Mouse (Mus musculus) gastrocnemius, postnatal 36 days (tissue): Measurements from ENCODE around the gene Fbxw7. TPM values are rescaled to one million over a fixed set of nuclear protein-coding genes. Genes with fewer than 3 reads are reported as not detected.
"Not testable (repeated sequence)": the region's sequence is repeated elsewhere in the genome, so short reads cannot be mapped to it uniquely, and the experiment has no call there.

ENCODE experiments used
- DNase-seq, 2 experiments: peaks; one replicate each; pipeline ENCODE4 v3.0.0; 2022
- intact Hi-C: fragments of 180-260 bp; cut with DNase I; formaldehyde crosslinking; loops from one replicate; pipeline ENCODE4 v1.15.1; 2025
- total RNA-seq, 2 experiments: library from RNA; stranded (reverse); gene quantifications; 2 replicates each; pipeline ENCODE4 v1.2.3; 2021

The Fbxw7 gene
- total RNA-seq, 2 experiments from 2014 or later: 12.4 to 20.2 TPM

DNA sequence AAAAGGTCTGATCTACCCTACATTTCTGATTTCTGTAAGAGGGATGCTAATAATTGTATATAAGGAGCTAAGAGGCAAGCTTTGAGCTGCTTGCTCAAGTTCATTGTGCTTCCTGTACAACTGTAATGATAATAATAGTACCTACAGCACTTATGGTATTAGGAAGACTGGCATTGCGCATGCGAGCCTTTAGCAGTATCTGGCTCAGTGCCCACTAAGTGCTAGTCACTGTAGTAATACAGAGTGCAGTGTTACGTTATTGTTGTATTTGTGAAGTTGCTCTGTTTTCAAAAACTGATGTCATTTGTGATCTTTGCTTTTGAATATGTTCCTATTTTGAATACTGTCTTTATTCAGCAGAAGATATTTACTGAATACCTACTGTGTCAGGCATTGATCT lies 11.3 kb downstream of the Fbxw7 start:
- intact Hi-C loops: no loop called here
- no peak for DNase-seq

DNA sequence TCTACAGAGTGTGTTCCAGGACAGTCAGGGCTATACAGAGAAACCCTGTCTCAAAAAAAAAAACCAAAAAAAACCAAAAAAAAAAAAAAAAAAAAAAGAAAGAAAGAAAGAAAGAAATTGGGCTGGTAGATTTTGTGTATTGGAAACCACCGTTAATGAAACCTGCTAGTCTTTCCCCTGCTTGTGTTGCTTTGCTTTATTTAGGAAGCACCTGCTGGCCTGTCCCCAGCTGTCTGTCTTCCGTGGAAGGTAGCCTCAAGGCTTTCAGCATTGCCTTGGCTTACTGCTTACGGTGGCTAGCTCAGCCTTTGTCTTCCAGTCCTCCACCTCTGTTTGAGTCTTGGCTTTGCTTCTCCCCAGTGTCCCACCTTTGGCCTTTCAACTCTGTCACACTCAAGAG lies 11.9 kb downstream of the Fbxw7 start:
- intact Hi-C loops: no loop called here
- DNase-seq: no peak

DNA sequence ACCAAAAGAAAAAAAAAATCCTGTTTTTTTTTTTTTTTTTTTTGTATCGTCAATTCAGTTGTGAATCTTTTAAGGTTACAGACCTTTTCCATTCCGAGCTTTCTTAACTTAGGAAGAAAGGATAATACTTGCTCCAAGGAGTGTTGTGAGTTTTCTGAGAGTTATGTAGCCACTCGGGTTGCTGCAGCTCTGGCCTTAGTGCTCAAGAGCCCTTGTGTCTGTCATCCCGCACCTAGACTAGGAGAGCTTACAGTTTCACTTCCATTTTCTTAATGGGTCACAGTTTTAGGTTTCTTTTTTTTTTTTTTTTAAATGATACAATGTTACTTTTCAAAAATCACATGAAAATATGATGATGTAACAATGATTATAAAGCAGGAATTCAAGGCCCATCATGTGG lies 12.5 kb downstream of the Fbxw7 start:
- intact Hi-C loops: no loop called here
- DNase-seq: no peak

DNA sequence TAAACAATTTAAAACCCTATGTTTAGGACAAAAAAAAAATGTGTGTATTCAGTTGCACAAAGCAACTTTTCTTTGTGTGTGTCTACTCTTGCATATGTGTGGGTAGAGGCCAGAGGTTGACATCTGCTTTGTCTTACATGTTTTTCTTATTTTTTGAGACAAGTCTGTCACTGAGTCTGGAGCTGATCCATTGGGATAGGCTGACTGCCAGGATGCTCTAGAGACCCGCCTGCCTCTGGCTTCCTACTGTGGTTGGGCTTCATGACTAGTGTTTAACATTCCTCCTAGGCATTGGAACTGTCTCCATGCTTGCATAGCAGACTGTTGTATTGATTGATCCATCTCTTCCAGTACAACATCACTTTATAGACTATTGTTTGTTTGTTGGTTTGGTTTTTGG lies 14.3 kb downstream of the Fbxw7 start:
- no peak for DNase-seq
- intact Hi-C loops: no loop called here

DNA sequence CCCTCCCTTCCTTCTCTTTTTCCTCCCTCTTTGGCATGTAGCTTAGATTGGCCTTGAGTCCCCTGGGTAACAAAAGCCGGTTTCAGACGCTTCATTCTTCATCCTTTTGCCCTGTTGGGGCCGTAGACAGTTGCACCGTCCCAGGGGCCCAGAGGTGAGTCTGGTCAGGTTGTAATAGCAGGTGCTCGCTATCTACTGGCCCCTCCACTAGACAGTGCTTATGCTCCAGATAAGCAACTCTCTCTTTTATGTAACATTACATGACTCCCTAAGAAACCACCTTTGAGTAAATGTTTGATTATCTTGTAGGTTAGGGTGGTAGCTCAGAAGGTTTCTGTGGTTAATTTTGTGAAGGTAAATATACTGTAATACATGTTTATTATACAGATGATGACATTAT lies 21.0 kb downstream of the Fbxw7 start:
- intact Hi-C loops: no loop called here
- no peak for DNase-seq

DNA sequence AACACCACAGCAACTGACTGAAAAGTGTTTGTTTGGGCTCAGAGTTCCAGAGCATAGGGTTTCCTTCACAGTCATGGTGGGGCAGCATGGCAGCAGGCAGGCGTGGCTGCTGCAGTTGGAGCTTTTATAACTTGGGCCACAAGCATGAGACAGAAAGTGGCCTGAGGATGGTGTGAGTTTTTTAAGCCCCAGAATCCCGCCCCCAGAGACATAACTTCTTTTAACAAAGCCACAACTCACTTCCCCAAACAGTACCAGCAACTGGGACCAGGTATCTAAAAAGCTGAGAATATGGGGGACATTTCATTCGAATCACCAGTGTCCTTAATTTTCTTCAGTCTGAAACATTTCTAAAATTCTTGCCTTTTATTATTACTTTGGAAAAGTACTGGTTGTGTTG lies 22.9 kb downstream of the Fbxw7 start:
- intact Hi-C loops: no loop called here
- no peak for DNase-seq

DNA sequence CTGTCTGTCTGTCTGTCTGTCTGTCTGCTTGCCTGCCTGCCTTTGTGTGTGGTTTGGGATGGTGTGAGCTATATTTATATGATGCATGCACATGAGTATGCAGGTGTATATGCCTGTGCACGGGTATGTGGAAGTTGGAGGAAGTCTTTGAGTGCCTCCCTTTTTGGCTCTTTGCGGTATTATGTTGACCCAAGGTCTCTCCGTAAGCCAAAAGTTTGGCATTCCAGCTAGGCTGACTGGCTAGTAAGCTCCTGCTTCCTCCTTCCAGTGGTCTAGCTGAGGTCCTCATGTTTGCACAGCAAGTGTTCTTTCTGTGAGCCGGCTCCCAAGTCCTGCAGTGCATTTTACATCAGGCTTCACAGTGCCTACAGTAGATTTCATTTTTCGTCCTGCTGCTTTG lies 24.4 kb downstream of the Fbxw7 start:
- DNase-seq: no peak
- intact Hi-C loops: no loop called here

DNA sequence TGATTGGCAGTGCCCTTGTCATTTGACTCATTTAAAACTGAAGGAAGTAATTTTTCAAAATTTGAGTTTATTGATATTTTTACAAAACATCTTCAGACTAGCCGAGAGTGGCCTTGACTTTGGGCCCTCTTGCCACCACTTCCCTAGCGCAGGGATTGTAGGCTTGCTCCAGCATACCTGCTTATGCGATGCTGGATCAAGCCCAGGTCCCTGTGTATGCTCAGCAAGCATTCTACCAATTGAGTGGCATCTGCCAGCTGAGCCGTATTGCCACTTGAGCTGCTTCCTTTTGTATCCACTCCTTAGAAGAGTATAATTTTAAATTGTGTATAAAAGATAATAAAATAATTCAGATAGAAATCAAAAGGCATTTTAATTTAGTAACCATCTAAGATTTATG lies 26.2 kb downstream of the Fbxw7 start:
- intact Hi-C loops: no loop called here
- no peak for DNase-seq

DNA sequence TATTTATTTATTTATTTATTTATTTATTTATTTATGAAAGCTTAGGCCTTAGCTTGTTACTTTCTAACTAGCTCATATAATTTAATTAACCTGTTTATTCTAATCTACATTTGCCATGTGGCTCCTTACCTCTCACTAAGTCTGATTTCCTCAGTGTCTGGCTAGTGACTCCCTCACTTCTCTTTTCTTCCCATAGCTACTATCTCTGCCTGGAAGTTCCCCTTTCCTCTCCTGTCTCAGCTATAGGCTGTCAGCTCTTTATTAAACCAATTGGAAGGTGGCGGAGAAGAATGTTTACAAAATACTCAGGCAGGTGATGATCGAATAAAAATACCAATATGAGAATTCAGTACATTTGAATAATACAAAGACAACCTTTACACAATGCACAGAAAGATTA lies 27.7 kb downstream of the Fbxw7 start:
- DNase-seq: no peak
- intact Hi-C loops: loop anchor here (2.0 kb wide), 2 partner anchors 154 to 228 kb away; no protein-coding TSS in a partner anchor

DNA sequence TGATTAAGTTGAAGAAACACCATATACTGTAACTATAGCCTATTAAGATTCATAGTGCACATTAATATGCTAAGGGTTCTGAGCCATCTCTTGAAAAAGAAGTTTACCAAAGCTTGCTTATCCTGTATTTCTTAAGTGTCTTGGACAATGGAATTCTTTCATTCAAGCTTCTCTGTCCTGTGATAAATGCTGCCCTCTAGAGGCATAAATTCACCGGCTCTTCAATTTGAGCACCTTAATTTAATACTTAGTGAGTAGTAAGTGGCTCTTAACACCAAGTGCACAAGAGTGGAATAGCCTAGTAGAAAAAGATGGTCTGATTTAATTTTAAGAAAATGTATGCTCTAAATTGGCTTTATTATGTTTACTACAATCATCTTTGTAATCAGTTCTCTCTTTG lies 28.5 kb downstream of the Fbxw7 start:
- intact Hi-C loops: loop anchor here (2.0 kb wide), 2 partner anchors 155 to 229 kb away; no protein-coding TSS in a partner anchor
- peak in 1 of 2 experiments; percentile 14 for DNase-seq

DNA sequence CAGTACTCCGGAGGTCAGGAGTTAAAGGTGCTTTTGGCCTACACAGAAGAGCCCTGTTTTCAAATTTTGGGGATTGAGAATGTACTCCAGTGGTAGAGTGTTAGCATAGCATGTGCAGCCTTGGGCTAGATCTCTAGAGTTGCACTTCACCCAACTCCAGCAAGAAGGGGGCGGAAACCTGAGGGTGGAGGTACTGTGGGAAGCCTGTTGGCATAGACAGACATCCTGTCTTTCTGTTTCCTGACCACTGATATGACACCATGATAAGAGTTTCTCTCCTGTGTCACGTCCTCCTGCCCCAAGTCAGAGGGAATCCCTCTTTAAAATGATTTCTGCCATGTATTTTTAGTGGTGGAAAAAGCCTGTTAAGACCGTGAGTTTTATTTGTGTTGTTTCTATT lies 33.7 kb downstream of the Fbxw7 start:
- no peak for DNase-seq
- intact Hi-C loops: no loop called here

DNA sequence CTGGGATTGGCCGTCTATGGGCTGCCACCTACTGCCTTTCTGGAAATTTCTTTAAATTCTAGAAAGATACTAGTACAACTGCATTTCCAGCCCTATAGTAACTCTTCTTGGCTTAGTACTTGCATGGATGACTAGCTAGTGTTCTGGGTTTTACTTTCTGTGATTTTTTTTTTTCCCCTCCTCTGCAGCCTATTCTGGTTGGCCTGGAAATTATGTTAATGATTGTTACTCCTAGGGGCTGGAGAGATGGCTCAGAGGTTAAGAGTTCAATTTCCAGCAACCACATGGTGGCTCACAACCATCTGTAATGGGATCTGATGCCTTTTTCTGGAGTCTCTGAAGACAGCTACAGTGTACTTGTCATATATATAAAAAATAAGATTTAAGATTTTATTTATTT lies 35.4 kb downstream of the Fbxw7 start:
- DNase-seq: no peak
- intact Hi-C loops: no loop called here

DNA sequence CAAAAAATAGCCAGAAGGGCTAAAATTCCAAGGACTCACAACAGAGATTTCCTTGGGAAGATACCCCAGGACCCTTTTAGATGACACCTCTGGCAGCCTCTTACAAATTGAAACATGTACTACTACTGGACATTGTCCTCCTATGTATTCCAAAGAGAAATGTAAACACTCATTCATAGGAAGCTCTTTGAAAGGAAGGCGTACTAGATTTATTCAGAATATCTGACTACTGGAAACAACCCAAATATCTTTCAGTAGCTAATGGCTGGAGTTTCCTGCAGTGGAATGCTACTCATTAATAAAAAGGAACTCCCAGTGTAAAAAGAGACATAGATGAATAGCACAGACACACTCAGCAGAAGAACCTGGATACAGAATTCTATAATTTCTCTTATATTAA lies 36.7 kb downstream of the Fbxw7 start:
- no peak for DNase-seq
- intact Hi-C loops: no loop called here

DNA sequence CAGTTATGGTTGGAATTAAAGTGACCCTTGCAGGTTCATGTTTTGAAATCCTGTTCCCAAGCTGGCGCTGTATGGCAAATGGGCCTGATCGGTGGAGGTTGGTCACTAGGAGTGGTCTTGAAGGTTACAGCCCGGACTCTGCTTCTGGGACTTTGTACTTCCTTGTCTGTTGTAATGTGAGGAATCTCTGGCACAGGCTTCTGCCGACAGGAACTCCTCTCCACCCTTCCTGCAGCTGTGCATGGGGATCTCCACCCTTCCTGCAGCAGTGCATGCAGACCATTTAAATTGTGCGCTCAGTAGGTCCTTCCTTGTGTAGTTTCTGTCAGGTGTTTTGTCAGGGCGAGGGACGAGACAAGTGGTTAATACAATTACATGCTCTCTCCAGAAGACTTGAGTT lies 37.8 kb downstream of the Fbxw7 start:
- intact Hi-C loops: no loop called here

DNA sequence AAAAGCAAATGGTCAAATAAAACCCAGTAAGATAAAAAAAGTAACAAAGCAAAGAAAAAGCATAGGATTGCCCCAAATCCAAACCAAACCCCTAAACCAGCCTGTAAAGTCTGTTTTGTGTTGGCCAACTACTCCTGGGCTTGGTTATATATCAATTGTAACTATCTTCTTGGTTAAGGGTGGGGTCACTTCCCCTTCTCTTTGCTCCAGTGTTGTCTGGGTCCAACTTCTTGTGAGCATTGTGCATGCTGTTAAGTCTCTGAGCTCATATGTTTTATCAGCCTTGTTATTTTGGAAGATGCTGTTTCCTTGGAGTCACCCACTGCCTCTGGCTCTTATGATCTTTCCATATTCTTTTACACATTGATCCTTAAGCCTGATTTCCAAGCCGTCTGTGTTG lies 39.4 kb downstream of the Fbxw7 start:
- intact Hi-C loops: no loop called here
- no peak for DNase-seq

More for the DNA sequence above, 37.8 kb downstream of the Fbxw7 start:
- DNase-seq: peak; percentile 4 to 18

DNA sequence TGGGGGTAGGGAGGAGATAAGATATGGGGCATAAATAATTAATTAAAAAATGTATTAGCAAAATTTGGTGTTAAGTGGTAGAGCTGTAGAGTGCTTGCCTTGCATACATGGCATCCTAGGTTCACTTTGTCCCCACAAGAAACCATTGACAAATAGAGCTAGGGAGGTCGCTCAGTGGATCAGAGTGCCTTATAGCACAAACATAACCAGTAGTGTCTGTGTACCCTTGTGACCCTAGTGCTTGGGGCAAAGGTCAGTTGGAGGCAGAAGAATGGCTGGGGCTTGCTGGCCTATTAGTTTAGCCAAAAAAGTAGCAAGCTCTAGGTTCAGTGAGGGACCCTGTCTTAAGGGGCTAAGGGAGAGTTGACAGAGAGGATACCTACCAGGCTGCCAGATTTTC lies 45.6 kb downstream of the Fbxw7 start:
- no peak for DNase-seq
- intact Hi-C loops: no loop called here

DNA sequence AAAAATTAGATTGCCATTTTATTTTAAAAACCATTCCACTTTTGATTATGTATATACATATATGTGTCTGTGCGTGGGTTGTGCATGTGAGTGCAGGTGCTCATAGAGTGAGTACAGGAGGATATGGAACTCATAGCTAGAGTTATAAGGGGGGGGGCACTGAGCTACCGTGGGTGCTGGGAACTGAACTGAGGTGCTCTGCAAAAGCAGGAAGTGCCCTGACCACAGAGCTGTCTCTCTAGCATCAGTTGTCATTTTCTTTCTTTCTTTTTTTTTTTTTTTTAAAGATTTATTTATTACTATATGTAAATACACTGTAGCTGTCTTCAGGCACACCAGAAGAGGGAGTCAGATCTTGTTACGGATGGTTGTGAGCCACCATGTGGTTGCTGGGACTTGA lies 46.7 kb downstream of the Fbxw7 start:
- intact Hi-C loops, DNase-seq: not testable (repeated sequence)

DNA sequence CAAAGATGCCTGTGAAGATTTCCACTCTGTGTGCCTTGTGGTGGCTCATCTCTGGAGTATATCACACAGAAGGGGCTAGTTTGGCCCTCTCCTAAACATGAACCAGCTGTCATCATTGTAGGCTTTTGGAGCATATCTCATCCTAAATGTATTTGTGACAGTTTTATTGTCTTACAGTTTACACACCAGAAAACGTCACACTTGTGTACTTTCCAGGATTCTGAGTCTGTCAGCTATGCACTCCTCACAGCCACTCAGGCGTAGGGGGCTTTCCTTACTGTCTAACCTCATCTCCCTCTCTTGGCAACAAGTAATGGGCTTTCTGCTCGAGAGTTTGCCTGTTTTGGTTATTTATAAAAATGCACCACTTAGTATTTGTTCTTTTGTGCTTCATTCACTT lies 50.6 kb downstream of the Fbxw7 start:
- DNase-seq: no peak
- intact Hi-C loops: no loop called here

DNA sequence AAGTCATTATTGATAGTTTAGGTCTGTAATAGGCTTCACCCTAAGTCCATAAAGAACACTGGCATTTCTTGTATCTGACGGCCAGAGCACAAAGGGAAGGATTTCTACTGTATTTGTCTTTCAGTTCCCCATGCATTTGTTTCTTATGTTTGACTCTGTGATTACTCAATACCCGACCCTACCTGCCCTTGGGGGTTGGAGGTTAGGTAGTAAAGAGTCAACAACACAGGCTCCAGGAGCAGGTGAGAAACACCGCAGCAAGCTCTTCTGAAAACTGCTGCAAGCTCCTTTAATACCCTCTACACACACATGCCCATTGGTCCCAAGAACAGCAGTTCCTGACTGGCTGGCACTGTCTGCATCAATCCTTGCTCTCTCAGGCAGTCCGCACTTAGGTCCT lies 51.8 kb downstream of the Fbxw7 start:
- intact Hi-C loops: no loop called here
- no peak for DNase-seq

DNA sequence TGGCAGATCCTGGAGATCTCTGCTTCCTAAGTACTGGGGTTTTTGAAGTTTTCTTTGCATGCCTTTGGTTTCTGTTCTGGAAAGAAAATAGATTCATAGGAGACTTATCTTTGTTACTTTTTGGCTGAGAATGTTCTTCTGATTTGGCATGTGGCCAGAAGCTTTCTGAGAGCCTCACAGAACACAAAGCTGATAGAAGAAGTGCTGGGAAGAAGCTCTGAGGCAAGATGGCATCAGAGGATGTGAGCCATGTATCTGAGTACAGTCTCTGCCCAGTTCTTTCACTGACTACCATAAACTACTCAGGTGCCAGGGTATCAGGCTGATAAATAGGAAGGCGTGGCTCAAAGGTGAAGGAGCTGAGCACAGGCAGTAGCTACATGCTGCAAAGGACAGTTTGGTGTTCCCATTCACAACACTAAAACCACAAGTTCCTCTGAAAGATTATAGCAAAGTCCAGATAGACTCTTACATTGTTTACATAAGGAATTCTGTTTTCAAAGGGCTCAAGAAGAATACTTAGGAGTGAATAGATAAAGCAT lies 52.4 kb downstream of the Fbxw7 start:
- DNase-seq: no peak
- intact Hi-C loops: no loop called here

DNA sequence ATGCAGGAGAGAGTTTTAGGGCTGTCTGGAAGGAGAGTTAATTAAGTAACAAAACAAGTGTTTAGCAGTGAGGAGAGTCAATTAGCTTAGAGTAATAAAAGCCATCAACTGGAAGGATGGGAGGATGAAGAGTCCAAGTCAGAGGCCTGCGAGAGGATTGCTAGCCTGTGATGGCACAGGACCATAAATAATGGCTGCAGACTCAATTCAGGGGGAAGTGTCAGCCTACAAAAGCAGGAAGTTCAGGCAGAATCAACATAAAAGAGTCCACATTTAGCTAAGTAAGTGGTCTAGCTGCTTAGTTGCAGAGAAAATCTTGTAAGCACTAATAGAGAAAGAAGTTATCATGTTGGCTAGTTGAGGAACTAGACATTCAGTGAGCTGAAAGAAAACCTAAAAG lies 52.9 kb downstream of the Fbxw7 start:
- DNase-seq: no peak
- intact Hi-C loops: no loop called here

DNA sequence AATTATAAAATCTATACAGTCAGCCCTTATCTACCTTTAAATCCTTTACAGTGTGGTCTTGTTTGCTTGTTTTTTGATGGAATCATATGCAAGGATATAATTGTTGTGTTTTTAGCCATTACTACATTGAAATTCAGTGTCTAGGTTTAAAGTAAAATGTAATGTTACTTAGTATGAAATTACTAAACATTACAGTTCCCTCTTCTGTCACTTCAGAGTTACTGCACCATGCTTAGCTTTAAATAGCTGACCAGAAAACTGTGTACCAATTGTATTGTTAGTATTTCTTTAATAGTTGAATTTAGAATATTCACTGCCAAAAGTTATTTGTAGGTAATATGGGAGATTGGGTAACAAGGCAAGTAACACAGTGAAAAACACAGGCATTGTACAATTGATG lies 55.1 kb downstream of the Fbxw7 start:
- intact Hi-C loops: no loop called here

DNA sequence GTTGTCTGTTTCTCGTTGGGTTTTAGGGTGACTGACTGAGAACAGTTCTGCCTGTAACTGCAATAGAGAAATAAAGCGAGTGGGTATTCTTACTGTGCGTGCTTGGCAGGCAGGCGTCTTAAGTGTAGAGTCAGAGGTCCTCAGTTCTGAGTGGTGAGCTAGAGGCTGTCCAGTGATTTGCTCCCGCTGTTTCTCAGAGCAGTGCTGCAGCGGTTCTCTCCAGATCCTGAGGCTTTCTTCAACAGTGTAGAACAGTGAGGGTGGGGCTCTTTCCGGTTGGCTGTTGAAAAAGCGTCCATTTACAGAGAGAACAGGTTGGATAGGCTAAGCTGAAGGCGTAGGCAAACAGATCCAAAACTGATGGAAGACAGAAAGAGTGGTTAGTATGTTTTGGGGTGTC lies 60.2 kb downstream of the Fbxw7 start:
- intact Hi-C loops: no loop called here
- no peak for DNase-seq

More for the DNA sequence above, 55.1 kb downstream of the Fbxw7 start:
- no peak for DNase-seq
